Mouse (Mus musculus): ENCODE measurements around the gene Olfr1055.
"Not testable (repeated sequence)": the region's sequence is repeated elsewhere in the genome, so short reads cannot be mapped to it uniquely, and the experiment has no call there.

Gene Olfr1055

DNA sequence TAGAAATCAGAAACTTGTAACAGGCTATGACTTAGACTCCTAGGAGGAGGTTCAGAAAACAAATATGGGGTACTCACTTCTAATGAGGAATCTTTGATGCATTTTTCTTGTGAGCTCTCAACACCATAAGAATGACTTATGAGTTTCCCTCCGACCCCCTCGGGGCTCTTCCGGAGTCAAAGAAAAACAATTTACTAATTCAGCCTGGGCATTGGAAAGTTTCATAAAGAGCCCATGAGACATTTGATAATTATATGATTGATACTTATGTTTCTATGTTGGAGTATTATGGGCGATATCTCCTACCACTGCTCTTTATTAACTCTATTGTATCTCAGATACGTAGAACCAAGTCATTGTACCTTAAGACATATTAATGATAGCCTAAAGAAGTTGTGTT, at the start of gene Olfr1055:
TSS of gene Olfr1055 (minus strand) at position 101 of the 400 bp plus-strand sequence.
- no peak for DNase-seq

DNA sequence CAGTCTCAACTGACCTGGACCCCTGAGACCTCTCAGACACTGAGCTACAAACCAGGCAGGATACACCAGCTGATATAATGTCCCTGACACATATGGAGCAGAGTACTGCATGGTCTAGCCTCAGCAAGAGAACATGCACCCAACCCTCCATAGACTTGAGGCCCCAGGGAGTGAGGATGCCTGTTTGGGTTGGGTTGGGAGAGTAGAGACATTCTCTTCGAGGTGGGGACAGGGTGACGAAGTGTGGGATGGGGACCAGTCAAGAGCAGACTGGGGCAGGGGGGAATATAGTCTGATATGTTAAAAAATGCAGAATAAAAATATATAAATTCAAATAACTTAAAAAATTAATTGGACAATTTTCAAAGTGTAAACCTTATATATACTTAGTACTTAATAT, 45.0 kb upstream of the Olfr1055 start:
- DNase-seq, result no peak

DNA sequence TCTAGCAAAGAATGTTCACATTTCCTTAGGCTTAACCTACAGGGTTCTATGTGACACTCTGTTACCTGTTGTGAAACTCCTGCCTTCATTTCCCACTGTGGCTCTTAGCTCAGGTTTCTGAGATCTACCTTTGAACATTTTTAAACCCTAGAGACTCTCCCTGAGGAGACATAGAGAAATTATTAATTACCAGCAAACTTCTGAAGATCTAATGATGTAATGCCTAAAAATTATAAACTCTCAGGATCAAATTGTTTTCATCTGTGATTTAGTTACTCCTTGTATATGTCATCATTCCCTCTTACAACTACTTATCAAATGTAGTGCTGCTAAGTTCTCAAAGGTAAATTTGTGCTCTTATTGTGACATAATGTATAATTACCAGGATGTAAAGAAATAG, 38.4 kb upstream of the Olfr1055 start, which contains the start of gene Olfr1058:
TSS of gene Olfr1058 (minus strand) at position 101 of the 400 bp plus-strand sequence.
- not testable (repeated sequence) for DNase-seq

DNA sequence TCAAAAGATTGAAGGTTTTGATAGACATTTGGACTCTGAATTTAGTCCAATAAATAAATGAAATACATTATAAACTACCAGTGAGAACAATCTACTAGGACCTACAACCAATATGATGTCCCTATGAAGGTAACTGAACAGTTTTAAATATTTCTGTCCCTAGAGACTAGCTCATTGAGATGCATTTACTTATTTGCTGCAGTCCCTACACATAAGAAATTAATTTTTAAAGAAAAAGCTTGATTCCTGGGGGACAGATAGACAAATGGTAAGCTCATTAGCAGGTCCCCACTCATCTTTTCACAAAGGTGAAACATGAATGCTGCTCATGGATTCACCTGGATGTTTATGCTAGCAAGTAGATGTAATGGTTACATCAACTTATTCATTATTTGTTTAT, 28.2 kb upstream of the Olfr1055 start, which contains the start of gene Olfr1057:
TSS of gene Olfr1057 (minus strand) at position 101 of the 400 bp plus-strand sequence.
- DNase-seq, result no peak

DNA sequence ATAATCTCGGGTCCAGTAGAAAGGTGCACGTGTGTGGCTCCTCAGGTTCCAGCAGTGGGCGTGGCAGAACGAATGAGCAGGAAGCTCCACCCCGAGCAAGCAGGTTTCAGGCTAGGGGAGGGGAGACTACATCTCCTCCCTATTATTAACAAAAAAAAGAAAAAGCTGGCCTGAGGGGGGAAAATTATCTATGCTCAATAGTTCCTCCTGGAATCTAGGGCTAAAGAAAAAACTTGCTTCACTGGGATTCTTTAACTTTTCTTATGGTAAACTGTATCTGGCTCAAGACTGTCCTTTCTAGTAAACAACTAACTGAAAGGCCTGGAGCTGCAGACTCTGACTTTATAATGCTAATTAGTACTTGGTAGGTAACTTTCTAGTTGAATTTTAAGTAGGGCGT, 16.3 kb upstream of the Olfr1055 start:
- not testable (repeated sequence) for DNase-seq

DNA sequence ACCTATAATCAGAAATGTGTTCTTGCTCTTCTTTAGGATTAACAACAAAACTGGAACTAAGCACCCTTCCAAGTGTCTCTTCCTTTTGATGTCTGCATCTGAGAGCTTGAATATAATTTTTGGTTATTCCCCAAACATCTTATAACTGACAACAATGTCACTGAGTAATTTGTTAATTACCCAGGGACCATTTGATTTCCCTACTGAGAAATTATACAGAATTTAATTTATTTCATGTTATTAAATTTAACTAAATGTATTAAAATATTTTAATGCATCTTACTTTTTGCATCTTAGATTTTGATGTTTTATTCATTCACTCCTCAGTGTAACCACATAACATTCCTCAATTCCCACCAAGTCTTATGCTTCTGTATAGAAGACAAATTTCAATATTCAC, 12.3 kb upstream of the Olfr1055 start, which contains the start of gene Olfr1056:
TSS of gene Olfr1056 (minus strand) at position 101 of the 400 bp plus-strand sequence.
- no peak for DNase-seq

DNA sequence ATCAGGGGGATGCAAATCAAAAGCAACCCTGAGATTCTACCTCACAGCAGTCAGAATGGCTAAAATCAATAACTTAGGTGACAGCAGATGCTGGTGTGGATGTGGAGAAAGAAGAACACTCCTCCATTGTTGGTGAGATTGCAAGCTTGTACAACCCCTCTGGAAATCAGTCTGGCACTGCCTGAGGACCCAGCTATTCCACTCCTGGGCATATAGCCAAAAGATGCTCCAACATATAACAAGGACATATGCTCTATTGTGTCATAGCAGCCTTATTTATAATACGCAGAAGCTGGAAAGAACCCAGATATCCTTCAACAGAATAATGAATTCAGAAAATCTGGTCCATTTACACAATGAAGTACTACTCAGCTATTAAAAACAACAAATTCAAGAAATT, 1.7 kb upstream of the Olfr1055 start:
- DNase-seq, result not testable (repeated sequence)

DNA sequence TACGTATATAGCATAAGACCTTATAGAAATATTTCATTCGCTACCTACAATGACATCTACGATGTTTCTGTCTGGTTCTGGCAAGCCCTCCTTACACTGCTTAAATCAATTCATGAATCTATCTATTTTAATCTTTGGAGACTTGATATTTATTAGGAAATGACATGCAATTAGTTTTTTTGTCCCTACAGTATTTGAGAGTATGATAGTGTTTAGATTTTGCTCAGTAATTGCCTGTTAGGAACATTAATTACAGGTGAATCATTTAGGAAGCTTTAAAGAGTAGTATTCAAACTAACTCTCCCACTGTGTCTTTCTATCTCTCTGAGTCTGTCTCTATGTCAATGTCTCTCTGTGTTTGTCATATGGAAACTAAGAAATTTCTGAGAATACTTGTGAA, 14.8 kb downstream of the Olfr1055 start, which contains the start of gene Olfr1054:
TSS of gene Olfr1054 (minus strand) at position 101 of the 400 bp plus-strand sequence.
- no peak for DNase-seq

DNA sequence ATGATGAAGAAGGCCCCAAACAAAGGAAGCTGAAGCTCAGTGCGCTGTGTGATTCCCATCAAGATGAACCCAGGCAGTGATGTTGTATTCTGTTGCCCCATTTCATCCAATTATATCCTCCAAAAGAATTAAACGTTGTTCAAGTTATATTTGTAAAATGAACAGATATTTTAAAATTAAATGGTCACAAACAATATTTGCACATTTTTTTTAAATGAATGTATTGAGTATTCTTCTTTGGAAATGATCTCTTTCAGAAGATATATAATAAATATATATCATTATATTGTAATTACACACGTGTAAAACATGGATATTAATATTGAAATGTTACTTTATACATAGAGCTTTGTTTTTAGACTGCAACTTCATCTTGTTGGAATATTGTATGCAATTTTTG, 34.9 kb downstream of the Olfr1055 start, which contains the start of gene Olfr1053:
TSS of gene Olfr1053 (minus strand) at position 101 of the 400 bp plus-strand sequence.
- DNase-seq, result no peak

Data from right cerebral cortex, postnatal 14 days (tissue).